Mouse (Mus musculus) G1E (cell line): ENCODE results near the gene Wwc1. TPM values are rescaled to one million over a fixed set of nuclear protein-coding genes. Genes with fewer than 3 reads are reported as not detected.

ENCODE experiments used
- ATAC-seq: 2 replicates; pipeline ENCODE4 v1.8.0; 2016; ENCODE audit warnings: mild to moderate bottlenecking; ENCODE audit not compliant: insufficient number of reproducible peaks, poor library complexity, low FRiP score, severe bottlenecking; ENCODE audit errors: extremely low read depth
- DNase-seq: peaks from one replicate; pipeline ENCODE4 v3.0.0; 2012; ENCODE audit warnings: low spot score
- H3K27me3 ChIP-seq: 2 replicates; pipeline ENCODE4 v1.6.1; 2012; ENCODE audit warnings: mild to moderate bottlenecking, low read length, inconsistent platforms; ENCODE audit not compliant: insufficient read depth
- H3K36me3 ChIP-seq: replicated peaks from 2 replicates; pipeline ENCODE3; 2012; ENCODE audit warnings: mild to moderate bottlenecking, inconsistent platforms
- H3K4me1 ChIP-seq: 2 replicates; pipeline ENCODE4 v1.6.1; 2012; ENCODE audit warnings: low read depth, low read length, inconsistent platforms, mixed read lengths; ENCODE audit not compliant: insufficient read depth
- H3K4me3 ChIP-seq: 2 replicates; pipeline ENCODE4 v1.5.1; 2012; ENCODE audit warnings: low read depth, mild to moderate bottlenecking, inconsistent platforms, low read length, moderate library complexity, mixed read lengths
- H3K9me3 ChIP-seq: replicated peaks from 2 replicates; pipeline ENCODE4 v1.6.1; 2012; ENCODE audit warnings: inconsistent platforms
- CTCF ChIP-seq: IDR thresholded peaks from 2 replicates; pipeline ENCODE4 v1.5.1; 2012; ENCODE audit warnings: low read depth, low read length, inconsistent platforms, mixed read lengths
- GATA1 ChIP-seq: IDR thresholded peaks from 2 replicates; pipeline ENCODE4 v1.6.1; 2012; ENCODE audit warnings: borderline replicate concordance, low read length, inconsistent platforms, mixed read lengths
- GATA2 ChIP-seq: IDR thresholded peaks from 2 replicates; pipeline ENCODE4 v1.6.1; 2012; ENCODE audit warnings: low read depth, low read length, inconsistent platforms, borderline replicate concordance
- POLR2AphosphoS5 ChIP-seq: IDR thresholded peaks from 2 replicates; pipeline ENCODE4 v1.6.1; 2012; ENCODE audit warnings: low read depth, low read length, inconsistent platforms; ENCODE audit not compliant: insufficient replicate concordance
- TAL1 ChIP-seq: conservative IDR thresholded peaks from 2 replicates; pipeline ENCODE4 v1.6.1; 2012; ENCODE audit warnings: low read depth, low read length, inconsistent platforms, mixed read lengths
- polyA plus RNA-seq: library from polyadenylated mRNA; stranded (reverse); fragments of >175 nt; gene quantifications from 2 replicates; pipeline ENCODE4 v1.2.3, GENCODE M21; 2012
- total RNA-seq, 2 experiments: library from RNA; stranded (forward) in 1 of 2; stranded (reverse) in 1 of 2; fragments of 200-1000 nt in 1 of 2; fragments of >200 nt in 1 of 2; fragmentation: Nextera tagmentation in 1 of 2; gene quantifications; 2 replicates each; pipeline ENCODE4 v1.2.3; 2014 to 2017

The Wwc1 gene
- total and polyA plus RNA-seq, 3 experiments: 0.01 to 0.22 TPM; not detected in 1

DNA sequence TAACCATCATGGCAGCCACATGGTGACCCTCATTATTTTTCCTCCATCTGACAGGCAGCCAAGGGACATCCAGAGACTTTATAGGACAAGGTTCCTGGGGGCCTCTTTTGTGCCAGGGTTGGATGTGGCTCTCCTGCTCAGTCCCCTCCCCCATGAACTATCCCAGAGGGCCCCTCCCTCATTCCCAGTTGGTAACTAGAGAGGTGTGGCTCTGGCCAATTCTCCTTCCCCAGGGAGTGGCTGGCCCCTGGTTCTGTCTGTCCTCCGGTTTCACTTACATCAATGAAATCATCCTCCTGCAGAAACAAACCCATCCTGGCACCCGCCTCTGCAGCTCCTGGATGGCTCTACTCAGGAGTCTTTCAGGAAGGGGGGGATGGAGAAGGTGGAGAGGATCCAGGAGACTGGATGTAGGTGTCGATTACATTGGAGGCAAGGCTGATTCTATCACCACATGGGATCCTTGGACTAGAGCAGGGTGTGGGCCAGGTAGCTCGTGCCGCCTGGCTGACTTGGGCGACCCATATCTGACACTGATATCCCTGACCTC is 49.7 kb downstream of the Wwc1 start:
- no peak for DNase-seq
- Histone ChIP-seq H3K27me3 (no peaks in the 10 kb centered on the region), H3K36me3 (no peaks in the 10 kb centered on the region), H3K4me1 (no peaks in the 10 kb centered on the region), H3K9me3 (peaks cover 60% of the 10 kb centered on the region), H3K4me3 (no peak overlapping the region)
- no peak for ATAC-seq
- TF ChIP-seq GATA1 (no peak), CTCF (no peak), TAL1 (no peak), GATA2 (no peak), POLR2AphosphoS5 (no peak)

DNA sequence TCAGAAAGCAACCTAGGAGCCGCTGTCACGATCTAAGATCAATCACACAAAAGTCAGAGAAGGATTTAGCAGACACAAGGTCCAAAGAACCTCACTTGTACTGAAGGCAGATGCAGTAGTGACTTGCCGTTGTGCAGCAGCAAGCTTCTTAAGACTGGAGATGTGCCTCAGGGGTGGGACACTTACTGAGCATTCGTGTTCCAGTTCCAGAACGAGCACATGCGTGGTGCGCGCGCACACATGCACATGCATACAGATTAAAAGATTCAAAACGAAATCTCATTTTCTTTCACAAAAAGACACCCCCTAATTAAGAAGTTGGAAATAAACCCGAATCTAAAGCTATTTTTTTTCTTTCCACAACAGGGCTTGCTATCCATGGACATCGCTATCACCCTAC is 51.9 kb downstream of the Wwc1 start:
- no peak for TF ChIP-seq CTCF
- no peak for TF ChIP-seq POLR2AphosphoS5
- no peak for TF ChIP-seq GATA2
- TF ChIP-seq TAL1: no peak
- Histone ChIP-seq H3K36me3 (no peaks in the 10 kb centered on the region), H3K4me3 (no peak overlapping the region), H3K27me3 (no peaks in the 10 kb centered on the region), H3K9me3 (peaks cover 64% of the 10 kb centered on the region), H3K4me1 (no peaks in the 10 kb centered on the region)
- DNase-seq (no peak), ATAC-seq (no peak)

DNA sequence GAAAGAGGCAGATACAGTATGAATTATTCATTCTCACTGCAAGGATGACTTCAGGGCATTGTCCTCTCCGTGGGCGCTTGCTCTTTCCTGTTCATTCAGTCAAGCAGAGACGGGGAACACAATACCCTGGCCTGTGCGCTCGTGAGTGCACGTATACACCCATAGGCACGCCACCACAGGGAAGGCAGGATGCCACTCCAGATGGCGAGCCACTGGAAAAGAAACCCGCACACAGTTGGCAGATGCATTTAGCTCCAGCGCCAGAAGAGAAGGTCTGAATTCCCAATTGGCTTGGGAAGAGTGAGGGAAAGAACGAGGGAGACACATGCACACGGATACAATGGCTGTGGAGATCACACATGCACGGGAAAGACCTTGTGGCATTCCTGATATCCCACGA is 53.0 kb downstream of the Wwc1 start:
- H3K4me3 ChIP-seq: no peak overlapping the region
- no peak for TF ChIP-seq CTCF
- no peak for TF ChIP-seq POLR2AphosphoS5
- no peak for TF ChIP-seq GATA1
- TF ChIP-seq GATA2: no peak
- no peak for TF ChIP-seq TAL1
- no peaks in the 10 kb centered on the region for H3K36me3 ChIP-seq
- no peak for DNase-seq
- H3K27me3 ChIP-seq: no peaks in the 10 kb centered on the region
- H3K9me3 ChIP-seq: peaks cover 60% of the 10 kb centered on the region
- no peaks in the 10 kb centered on the region for H3K4me1 ChIP-seq
- ATAC-seq: no peak

DNA sequence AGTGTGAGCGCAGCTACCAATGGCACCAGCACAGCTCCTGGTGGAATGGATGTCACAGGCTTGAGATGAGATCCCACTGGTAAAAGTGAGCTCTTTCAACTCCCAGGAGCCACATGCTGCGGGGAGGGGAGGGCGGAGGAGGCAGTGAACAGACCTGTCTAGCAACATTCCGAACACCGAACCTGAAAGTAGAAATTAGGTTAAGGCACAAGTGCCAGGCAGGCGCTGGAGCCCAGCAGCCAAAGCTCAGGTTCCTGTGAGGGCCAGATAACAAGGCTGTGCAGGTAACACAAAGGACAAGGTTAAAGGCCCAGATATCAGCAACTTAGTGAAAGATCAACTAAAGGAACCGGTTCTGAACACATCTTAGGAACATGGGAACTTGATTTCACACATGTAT is 54.7 kb downstream of the Wwc1 start:
- TF ChIP-seq POLR2AphosphoS5: no peak
- no peak for TF ChIP-seq TAL1
- no peak for TF ChIP-seq GATA1
- TF ChIP-seq CTCF: no peak
- no peak for TF ChIP-seq GATA2
- ATAC-seq (no peak), DNase-seq (no peak)
- Histone ChIP-seq H3K9me3 (peaks cover 58% of the 10 kb centered on the region), H3K4me1 (no peaks in the 10 kb centered on the region), H3K36me3 (no peaks in the 10 kb centered on the region), H3K27me3 (no peaks in the 10 kb centered on the region), H3K4me3 (no peak overlapping the region)

DNA sequence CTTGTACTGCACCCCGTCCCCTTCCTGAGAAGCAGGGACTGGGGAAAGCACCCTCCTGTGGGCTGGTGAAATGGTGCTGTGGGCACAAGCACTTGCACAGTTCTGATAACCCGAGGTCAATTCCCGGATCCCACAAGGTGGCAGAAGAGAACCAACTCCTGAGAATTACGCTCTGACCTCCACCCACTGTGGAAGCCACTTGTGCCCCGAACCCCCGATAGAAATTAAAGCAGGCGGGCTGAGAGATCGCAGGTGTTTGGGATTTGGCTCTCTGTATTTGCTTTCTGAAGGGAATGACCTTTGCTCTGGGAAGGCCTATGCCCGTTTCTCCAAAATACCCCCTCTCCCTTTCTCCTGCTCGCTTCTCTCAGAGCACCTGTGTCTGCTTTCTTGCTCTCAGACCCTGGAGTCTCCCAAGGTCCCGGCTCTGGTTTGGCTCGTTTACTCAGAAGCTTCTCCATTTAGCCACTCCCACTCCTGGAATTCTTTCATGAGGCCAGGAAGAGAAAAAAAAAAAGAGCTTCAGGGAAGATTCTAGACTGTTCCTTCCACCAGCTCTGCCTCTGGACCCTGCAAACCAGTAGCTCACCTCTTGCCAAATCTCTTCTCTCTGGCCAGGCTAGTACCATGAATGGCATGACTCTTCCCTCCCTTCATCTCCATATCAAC is 58.0 kb downstream of the Wwc1 start:
- ATAC-seq (no peak), DNase-seq (no peak)
- Histone ChIP-seq H3K36me3 (no peaks in the 10 kb centered on the region), H3K9me3 (peaks cover 63% of the 10 kb centered on the region), H3K4me1 (no peaks in the 10 kb centered on the region), H3K4me3 (no peak overlapping the region), H3K27me3 (no peaks in the 10 kb centered on the region)
- TF ChIP-seq TAL1 (no peak), GATA1 (no peak), GATA2 (no peak), CTCF (no peak), POLR2AphosphoS5 (no peak)

DNA sequence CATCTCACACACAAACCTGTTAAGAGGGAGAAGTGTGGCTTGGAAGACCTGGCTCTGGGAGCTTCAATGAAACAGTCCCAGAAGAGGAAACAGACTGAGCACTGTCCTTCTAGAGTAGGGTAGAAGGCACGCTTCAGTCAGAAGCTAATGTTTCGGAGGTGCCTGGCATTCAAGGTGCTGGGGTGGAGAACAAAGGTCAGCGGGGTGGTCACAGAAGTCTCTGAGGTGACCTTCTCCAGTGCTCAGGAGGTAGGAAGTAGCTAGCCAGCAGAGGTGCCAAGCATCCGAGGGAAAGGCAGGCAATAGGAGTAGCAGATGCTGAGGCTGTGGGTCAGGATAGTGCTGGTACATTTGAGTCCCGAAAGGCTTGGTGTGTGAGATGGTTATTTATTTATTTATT is 59.6 kb downstream of the Wwc1 start:
- no peak for TF ChIP-seq CTCF
- TF ChIP-seq GATA1: no peak
- TF ChIP-seq GATA2: no peak
- no peak for TF ChIP-seq TAL1
- TF ChIP-seq POLR2AphosphoS5: no peak
- DNase-seq (no peak), ATAC-seq (no peak)

More for the DNA sequence above, 59.6 kb downstream of the Wwc1 start:
- H3K27me3 ChIP-seq: no peaks in the 10 kb centered on the region
- H3K4me1 ChIP-seq: no peaks in the 10 kb centered on the region
- H3K36me3 ChIP-seq: no peaks in the 10 kb centered on the region
- H3K4me3 ChIP-seq: no peak overlapping the region
- H3K9me3 ChIP-seq: peaks cover 59% of the 10 kb centered on the region
